Mouse (Mus musculus) olfactory bulb, adult 2 months (tissue): ENCODE results near the gene Sirt2. TPM values are rescaled to one million over a fixed set of nuclear protein-coding genes. Genes with fewer than 3 reads are reported as not detected.

Experiments
- H3K27ac ChIP-seq: fragments of 200-500 bp; 2 replicates; pipeline ENCODE4 v1.5.1; 2012; ENCODE audit warnings: low read depth, low read length; ENCODE audit not compliant: insufficient read depth
- H3K4me1 ChIP-seq: fragments of 200-500 bp; 2 replicates; pipeline ENCODE4 v1.6.1; 2012; ENCODE audit warnings: low read length; ENCODE audit not compliant: control insufficient read depth, insufficient read depth
- H3K4me3 ChIP-seq: fragments of 200-500 bp; 2 replicates; pipeline ENCODE4 v1.5.1; 2012; ENCODE audit warnings: mild to moderate bottlenecking, low read depth, low read length, moderate library complexity; ENCODE audit not compliant: insufficient read depth
- CTCF ChIP-seq: fragments of 200-500 bp; IDR thresholded peaks from 2 replicates; pipeline ENCODE4 v1.5.1; 2012; ENCODE audit warnings: low read depth, mild to moderate bottlenecking, low read length, moderate library complexity; ENCODE audit not compliant: insufficient read depth
- POLR2A ChIP-seq: fragments of 200-500 bp; IDR thresholded peaks from 2 replicates; pipeline ENCODE4 v1.6.1; 2012; ENCODE audit warnings: mild to moderate bottlenecking, low read depth, low read length, moderate library complexity; ENCODE audit not compliant: insufficient read depth
- WGBS: fragments of 180-500 bp; shearing (Covaris S2); methylation state at CpG from one replicate; pipeline ENCODE4 v1.1.7; 2018; 5-methylcytosine and 5-hydroxymethylcytosine counted together
- polyA plus RNA-seq: library from polyadenylated mRNA; stranded (reverse); fragments of >200 nt; gene quantifications from 2 replicates; pipeline ENCODE4 v1.2.4, GENCODE M21; 2012; ENCODE audit warnings: low replicate concordance; ENCODE audit not compliant: missing spikeins, insufficient read depth, insufficient read length

Sirt2 gene
- polyA plus RNA-seq, 1 experiment = not detected

DNA sequence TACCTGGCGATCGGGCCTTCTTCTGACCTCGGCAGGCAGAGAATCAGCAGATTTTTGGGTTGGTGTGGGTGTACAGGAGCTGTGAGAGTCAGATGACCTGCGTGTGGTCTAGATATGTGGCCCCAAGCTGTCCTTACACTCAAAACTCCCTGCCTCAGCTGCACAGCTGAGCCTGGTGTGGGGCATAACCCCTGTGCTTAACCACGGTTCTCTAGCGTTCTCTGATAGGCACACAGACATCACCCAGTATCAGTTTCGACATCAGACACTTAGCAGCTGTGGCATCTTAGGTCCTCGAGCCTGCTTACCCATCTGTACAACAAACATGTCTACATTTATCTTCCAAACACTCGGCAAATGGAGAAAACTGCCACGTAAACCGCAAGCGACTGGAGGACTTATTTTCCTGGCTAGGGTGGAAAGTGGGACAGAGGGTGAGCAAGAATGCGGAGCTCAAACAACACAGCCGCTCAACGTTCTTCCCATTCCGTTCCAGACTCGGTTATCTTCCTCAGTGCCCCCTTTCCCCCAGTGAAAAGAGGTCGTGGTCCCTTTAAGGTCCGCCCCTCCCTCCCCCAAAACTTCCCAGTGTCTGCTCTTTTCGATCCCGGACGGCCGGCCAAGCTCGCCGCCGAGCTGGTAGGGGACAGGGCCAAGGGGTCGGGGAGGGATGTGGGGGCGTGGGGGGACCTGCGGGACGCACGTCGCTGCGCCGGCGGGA is 41.8 kb downstream of the Sirt2 start, which contains the start of gene Hnrnpl:
Gene Hnrnpl (plus strand): TSS at position 321 of the 721 bp plus-strand sequence.
- Histone ChIP-seq H3K4me3 (peak within 1 kb of the TSS; percentile 73), H3K27ac (peak within 1 kb of the TSS; percentile 92), H3K4me1 (peaks cover 16% of the 10 kb centered on the region)
- 1% methylated on average over 35 of the region's 35 CpGs for WGBS
- TF ChIP-seq POLR2A = no peak
- TF ChIP-seq CTCF = no peak

GRCm38 (mm10) chr7:28808957-28809393 is 42.4 kb downstream of the Sirt2 start:
- WGBS = 1% methylated on average over 30 of the region's 32 CpGs
- Histone ChIP-seq H3K4me3 (peak overlapping the region; percentile 73), H3K27ac (peak overlapping the region; percentile 92), H3K4me1 (peaks cover 18% of the 10 kb centered on the region)
- peak; percentile 37; the same call in 1 of the 2 replicates for TF ChIP-seq POLR2A
- TF ChIP-seq CTCF = no peak

- no peak for TF ChIP-seq CTCF
- TF ChIP-seq POLR2A = peak; percentile 16; the same call in 1 of the 2 replicates
- Histone ChIP-seq H3K4me1 (peaks cover 21% of the 10 kb centered on the region), H3K27ac (peak overlapping the region; percentile 87), H3K4me3 (peak overlapping the region; percentile 73)
- under 1% methylated on average over 35 of the region's 35 CpGs for WGBS
Measured at GRCm38 (mm10) chr7:28809401-28810089, 43.0 kb downstream of the Sirt2 start.

DNA sequence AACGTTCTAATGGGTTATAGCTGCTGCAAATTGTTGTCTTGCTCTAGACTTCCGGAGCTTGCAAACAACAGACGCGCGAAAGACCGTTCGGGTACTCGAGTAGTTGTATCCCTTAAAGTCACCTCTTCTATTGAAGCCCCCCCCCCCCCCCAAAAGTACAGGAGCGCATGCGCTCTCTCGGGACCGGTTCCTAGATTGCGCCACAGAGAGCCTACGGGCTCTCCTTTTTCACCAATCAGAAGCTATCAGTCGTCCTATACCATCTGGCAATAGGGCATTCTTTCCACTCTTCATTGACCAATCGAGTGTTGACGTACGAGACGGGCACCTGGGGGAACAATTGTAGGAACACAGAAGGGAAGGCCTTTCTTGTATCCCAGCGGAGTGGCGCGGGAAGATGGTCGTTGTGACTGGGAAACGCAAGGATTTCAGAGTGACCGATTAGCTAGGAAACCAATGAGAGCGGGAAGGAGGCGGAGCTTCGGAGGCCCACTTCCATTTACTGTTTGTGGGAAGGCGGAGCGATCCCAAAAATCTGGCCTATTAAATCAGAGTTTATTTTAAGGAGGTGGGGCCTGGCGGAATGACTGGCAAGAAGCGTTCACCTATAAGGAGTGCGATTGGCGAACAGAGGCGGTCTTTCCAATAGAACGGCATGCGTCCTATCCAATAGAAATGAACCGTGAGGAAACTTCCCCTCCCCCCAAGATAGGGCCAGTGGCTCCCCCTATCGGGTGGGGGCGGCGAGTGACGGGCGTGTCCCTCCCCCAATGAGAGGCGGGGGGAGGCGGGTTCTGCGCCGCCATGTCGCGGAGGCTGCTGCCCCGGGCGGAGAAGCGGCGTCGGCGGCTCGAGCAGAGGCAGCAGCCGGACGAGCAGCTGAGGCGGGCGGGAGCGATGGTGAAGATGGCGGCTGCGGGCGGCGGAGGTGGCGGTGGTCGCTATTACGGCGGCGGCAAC is 43.9 kb downstream of the Sirt2 start:
- Histone ChIP-seq H3K27ac (peak overlapping the region; percentile 97), H3K4me3 (peak overlapping the region; percentile 93), H3K4me1 (peaks cover 28% of the 10 kb centered on the region)
- WGBS = under 1% methylated on average over 70 of the region's 70 CpGs
- TF ChIP-seq CTCF (no peak), POLR2A (peak; percentile 78)

- peak overlapping the region; percentile 97; the same call in 1 of the 2 replicates for H3K27ac ChIP-seq
- WGBS = under 1% methylated on average over 39 of the region's 40 CpGs
- peak overlapping the region; percentile 93 for H3K4me3 ChIP-seq
- H3K4me1 ChIP-seq = peaks cover 36% of the 10 kb centered on the region
- TF ChIP-seq POLR2A = no peak
- TF ChIP-seq CTCF = no peak
Measured at GRCm38 (mm10) chr7:28811228-28811627, 44.7 kb downstream of the Sirt2 start.

- no peak overlapping the region for H3K27ac ChIP-seq
Measured at GRCm38 (mm10) chr7:28811640-28812275, 45.2 kb downstream of the Sirt2 start.

DNA sequence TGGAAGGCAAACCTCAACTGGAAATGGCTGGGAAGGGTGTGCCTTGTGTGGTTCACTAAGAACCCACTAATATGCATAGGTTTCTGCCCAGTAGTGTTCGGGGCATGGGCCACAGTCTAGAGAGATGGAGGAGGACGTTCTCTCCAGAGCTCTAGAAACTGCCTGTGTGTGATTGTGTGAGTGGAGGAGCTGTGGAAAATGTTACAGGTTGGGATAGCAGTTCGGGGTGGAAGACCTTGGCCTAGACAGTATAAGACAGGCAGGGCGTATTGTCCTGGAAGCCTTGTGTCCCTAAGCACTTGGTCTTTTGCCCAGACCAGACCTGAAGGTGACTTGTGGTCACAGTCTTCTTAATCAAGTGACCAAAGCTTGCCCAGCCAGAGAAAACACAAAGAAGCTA is 45.9 kb downstream of the Sirt2 start:
- Histone ChIP-seq H3K4me3 (peak overlapping the region; percentile 32), H3K4me1 (peaks cover 43% of the 10 kb centered on the region), H3K27ac (peak overlapping the region; percentile 23; the same call in 1 of the 2 replicates)
- TF ChIP-seq CTCF = no peak
- TF ChIP-seq POLR2A = no peak
- WGBS = 20% methylated on average over 4 of the region's 4 CpGs

More at GRCm38 (mm10) chr7:28811640-28812275, 45.2 kb downstream of the Sirt2 start:
- Histone ChIP-seq H3K4me3 (peak overlapping the region; percentile 93), H3K4me1 (peaks cover 41% of the 10 kb centered on the region)
- no peak for TF ChIP-seq POLR2A
- TF ChIP-seq CTCF = no peak
- under 1% methylated on average over 7 of the region's 7 CpGs for WGBS

DNA sequence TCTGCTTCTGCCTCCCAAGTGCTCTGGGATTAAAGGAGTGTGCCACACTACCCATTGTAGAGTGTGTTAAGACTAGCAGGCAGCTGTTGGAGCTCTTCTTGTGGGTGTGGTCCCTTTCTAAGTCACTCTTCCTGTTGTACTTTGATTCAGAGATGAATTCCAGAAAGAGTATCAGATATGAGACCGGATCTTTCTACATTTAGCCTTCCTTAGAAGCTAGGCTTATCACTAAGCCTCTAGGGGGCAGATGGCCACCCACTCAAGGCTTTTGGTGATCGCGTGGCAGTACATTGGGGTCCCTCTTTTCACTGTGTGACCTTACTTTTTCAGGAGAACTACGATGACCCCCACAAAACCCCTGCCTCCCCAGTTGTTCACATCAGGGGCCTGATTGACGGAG is 46.4 kb downstream of the Sirt2 start:
- Histone ChIP-seq H3K4me3 (no peak overlapping the region; the same call in 1 of the 2 replicates), H3K27ac (no peak overlapping the region; the same call in 1 of the 2 replicates), H3K4me1 (peaks cover 39% of the 10 kb centered on the region)
- 46% methylated on average over 5 of the region's 5 CpGs for WGBS
- no peak for TF ChIP-seq CTCF
- TF ChIP-seq POLR2A = no peak
